ENCODE assay signal across 9 mouse cellular contexts in genomic region chr8:61391058-61391434, GRCm38 (mm10).
DNase-seq lines count a peak whose midpoint lies in the region; ATAC-seq lines count a peak whose summit lies in the region.
"Had no signal": no experiment of that assay in that cellular context is flagged by ENCODE, and none has a peak within 500 bp of the region (broad histone marks: within the 10 kb centered on the region; RNA-seq: fewer than 3 reads in every experiment).

No protein-coding gene starts in this region.

- 51% methylated on average over 13 of the region's 13 CpGs for WGBS in lung, embryonic 16.5 days

- no peak overlapping the region for H3K9ac ChIP-seq in lung, embryonic 16.5 days (ENCODE audit: low read length)
- H3K9ac ChIP-seq: liver, postnatal 0 days had no signal

- no peak overlapping the region for H3K4me2 ChIP-seq in lung, embryonic 16.5 days (ENCODE audit: low read depth, low read length)

- peaks cover 39% of the 10 kb centered on the region for H3K4me1 ChIP-seq in lung, embryonic 16.5 days (replicated peaks; ENCODE audit: control insufficient read depth, insufficient read depth, low read length)

- no peak overlapping the region for H3K4me3 ChIP-seq in lung, embryonic 16.5 days (ENCODE audit: low read length)

- DNase-seq in kidney, adult 9 months: peak; percentile 35
- no peak for DNase-seq in kidney, adult 8-10 months
- peak; percentile 41 for DNase-seq in adrenal gland, postnatal 14 days
- DNase-seq in gastrocnemius, postnatal 4 days (ENCODE audit: low spot score in 2 of 2): peak; percentile 53 to 72
- DNase-seq in spleen, postnatal 36 days (ENCODE audit: low spot score in 2 of 2): no peak
- DNase-seq in cerebellum, adult 18-20 months: no peak
- DNase-seq: liver, postnatal 0 days had no signal

- no peaks in the 10 kb centered on the region for H3K27me3 ChIP-seq in lung, embryonic 16.5 days (ENCODE audit: control insufficient read depth, insufficient read depth, low read depth, low read length)

- peaks cover 4% of the 10 kb centered on the region for H3K36me3 ChIP-seq in lung, embryonic 16.5 days (ENCODE audit: control insufficient read depth, insufficient read depth, low read length)

- peak overlapping the region; percentile 63 for H3K27ac ChIP-seq in lung, embryonic 16.5 days (ENCODE audit: low read length)

- ATAC-seq in lung, embryonic 16.5 days (ENCODE audit: low read depth): peak; percentile 69
- ATAC-seq in activated CD4-positive, CD25-positive, alpha-beta regulatory T cell, adult 4 months: no peak
- ATAC-seq: liver, postnatal 0 days had no signal

- no peaks in the 10 kb centered on the region for H3K9me3 ChIP-seq in lung, embryonic 16.5 days (ENCODE audit: control insufficient read depth, low read length)

Comparison
In these comparisons a context has a peak if more than half of its experiments do, and no peak if none do; other contexts are left out.
1. DNase-seq: peak in kidney, adult 9 months (single experiment), adrenal gland, postnatal 14 days (single experiment) and gastrocnemius, postnatal 4 days (2 of 2); none in kidney, adult 8-10 months (0 of 2), spleen, postnatal 36 days (0 of 2) and cerebellum, adult 18-20 months (0 of 2).